Mouse (Mus musculus) liver, embryonic 14.5 days (tissue): ENCODE measurements around the gene Zfp386.

Source experiments
- CTCF ChIP-seq: IDR thresholded peaks from 2 replicates; pipeline ENCODE4 v1.5.1; 2016; ENCODE audit warnings: antibody characterized with exemption, low read depth, control low read depth
- EP300 ChIP-seq: IDR thresholded peaks from 2 replicates; pipeline ENCODE4 v1.6.1; 2016; ENCODE audit warnings: antibody characterized with exemption, low read depth

DNA sequence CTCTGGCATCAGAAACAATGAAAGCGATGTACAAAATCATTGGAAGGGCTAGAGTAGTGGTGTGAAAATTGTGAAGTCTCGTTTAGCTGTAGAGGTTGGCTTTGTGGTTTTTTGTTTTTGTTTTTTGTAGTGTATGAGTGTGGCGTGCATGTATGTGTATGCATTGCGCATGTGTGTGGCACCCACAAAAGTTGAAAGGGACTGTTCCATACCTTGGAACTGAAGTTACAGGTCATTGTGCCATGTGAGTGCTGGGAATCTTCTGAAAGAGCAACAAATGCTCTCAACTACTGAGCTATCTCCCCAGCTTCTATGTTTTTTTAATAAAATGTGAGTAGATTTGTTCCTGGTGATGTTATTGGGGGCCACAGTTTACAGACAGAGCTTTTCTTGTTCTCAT, 15.5 kb downstream of the Zfp386 start:
- TF ChIP-seq CTCF (no peak), EP300 (no peak)
